Mouse (Mus musculus) spleen, postnatal 36 days (tissue): Measurements from ENCODE around the gene Cyp4a29.
"Not testable (repeated sequence)": the region's sequence is repeated elsewhere in the genome, so short reads cannot be mapped to it uniquely, and the experiment has no call there.

Source experiments
- DNase-seq, 2 experiments: peaks; one replicate each; pipeline ENCODE4 v3.0.0; 2022; ENCODE audit warnings: low spot score in 2 of 2, mixed read lengths in 1 of 2

Cyp4a29 gene

GRCm38 (mm10) chr4:115241784-115242183 lies at the start of gene Cyp4a29:
TSS of gene Cyp4a29 (plus strand) at chr4:115242084.
- DNase-seq: no peak

- not testable (repeated sequence) for DNase-seq
Measured at GRCm38 (mm10) chr4:115232901-115233300, 9.0 kb upstream of the Cyp4a29 start.

- no peak for DNase-seq
Measured at GRCm38 (mm10) chr4:115236462-115237096, 5.3 kb upstream of the Cyp4a29 start.

GRCm38 (mm10) chr4:115264687-115265569 lies 23.0 kb downstream of the Cyp4a29 start:
- DNase-seq: not testable (repeated sequence)

GRCm38 (mm10) chr4:115278215-115278982 lies 36.5 kb downstream of the Cyp4a29 start:
- DNase-seq: not testable (repeated sequence)

- no peak for DNase-seq
Measured at GRCm38 (mm10) chr4:115280342-115280741, 38.5 kb downstream of the Cyp4a29 start.

- not testable (repeated sequence) for DNase-seq
Measured at GRCm38 (mm10) chr4:115280779-115281178, 38.9 kb downstream of the Cyp4a29 start.

GRCm38 (mm10) chr4:115281231-115281767 lies 39.4 kb downstream of the Cyp4a29 start:
- not testable (repeated sequence) for DNase-seq

GRCm38 (mm10) chr4:115298746-115299145 lies 56.9 kb downstream of the Cyp4a29 start, which contains the start of gene Cyp4a12a:
TSS of gene Cyp4a12a (plus strand) at chr4:115299046.
- not testable (repeated sequence) for DNase-seq
